25 mouse cellular contexts compared by ENCODE assay signal in the genomic region with DNA sequence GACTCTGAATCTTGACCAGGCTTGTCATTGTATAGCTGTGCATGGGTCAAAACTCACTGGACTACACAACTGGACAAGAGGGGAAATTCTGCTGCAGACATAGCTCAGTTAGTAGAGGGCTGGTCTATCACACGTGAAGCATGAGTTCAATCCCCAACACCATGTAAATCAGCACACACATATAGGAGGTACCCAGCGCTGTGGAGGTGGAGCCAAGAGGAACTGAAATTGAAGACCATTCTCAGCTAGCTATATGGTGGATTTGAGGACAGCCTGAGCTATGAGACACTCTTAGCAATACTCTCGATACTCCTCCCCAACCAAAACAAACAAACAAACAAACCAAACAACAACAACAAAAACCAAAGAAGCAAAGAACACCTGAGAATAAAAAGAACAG.
DNase-seq lines count a peak whose midpoint lies in the region; ATAC-seq and TF ChIP-seq lines count a peak whose summit lies in the region.
"Had no signal": no experiment of that assay in that cellular context is flagged by ENCODE, and none has a peak within 500 bp of the region (broad histone marks: within the 10 kb centered on the region; RNA-seq: fewer than 3 reads in every experiment).

No protein-coding gene starts in this region.

- in situ Hi-C loops in CH12.LX (cut with MboI; ENCODE audit: low pct_ligation_motif_present, low pct_unique_long_range_greater_than_20kb, low sequenced_read_pairs) = no loop called here

- no peak overlapping the region for H3K9ac ChIP-seq in CH12.LX (ENCODE audit: insufficient read depth, low read depth)
- H3K9ac ChIP-seq: embryonic facial prominence, embryonic 13.5 days; embryonic facial prominence, embryonic 15.5 days; forebrain, embryonic 12.5 days had no signal

- peaks cover 3% of the 10 kb centered on the region for H3K9me3 ChIP-seq in CH12.LX (replicated peaks; ENCODE audit: low read length)
- H3K9me3 ChIP-seq: embryonic facial prominence, embryonic 15.5 days; forebrain, embryonic 12.5 days had no signal

- no peak overlapping the region for H3K4me3 ChIP-seq in CH12.LX (replicated peaks in 1 of 3; ENCODE audit: low read depth in 2 of 3, low read length in 2 of 3, poor library complexity in 1 of 3)
- H3K4me3 ChIP-seq: embryonic facial prominence, embryonic 13.5 days; embryonic facial prominence, embryonic 15.5 days; erythroblast, embryonic 14.5 days; forebrain, embryonic 10.5 days; forebrain, embryonic 12.5 days had no signal

- ATAC-seq in megakaryocyte, adult 5-6 weeks (ENCODE audit: poor library complexity, severe bottlenecking) = peak; percentile 38; the same call in 1 of the 2 replicates
- no peak for ATAC-seq in frontal cortex, adult (ENCODE audit: low TSS enrichment)
- ATAC-seq: CD4-positive, CD25-positive, alpha-beta regulatory T cell, adult 4 months; forebrain, embryonic 14.5 days; forebrain, embryonic 16.5 days had no signal

- no peak for TF ChIP-seq RAD21 in CH12.LX (IDR thresholded peaks at IDR 0.05; ENCODE audit: low read depth, low read length)

- H3K27me3 ChIP-seq in CH12.LX (replicated peaks) = peaks cover 4% of the 10 kb centered on the region
- H3K27me3 ChIP-seq in splenic B cell, adult 2 months (ENCODE audit: control insufficient read depth, insufficient read depth, low read length, poor library complexity, severe bottlenecking) = no peaks in the 10 kb centered on the region

- TF ChIP-seq EP300 in CH12.LX (IDR thresholded peaks at IDR 0.05; ENCODE audit: low read length) = no peak

- no peak overlapping the region for H3K27ac ChIP-seq in CH12.LX (ENCODE audit: insufficient read depth, low read depth)
- H3K27ac ChIP-seq: embryonic facial prominence, embryonic 13.5 days; embryonic facial prominence, embryonic 15.5 days; forebrain, embryonic 10.5 days; forebrain, embryonic 12.5 days had no signal

- no peak for TF ChIP-seq POLR2A in CH12.LX (IDR thresholded peaks at IDR 0.05; ENCODE audit: low read depth, low read length)

- dilution Hi-C loops in CH12.LX (cut with MboI; ENCODE audit: extremely low pct_ligation_motif_present, extremely low pct_unique_long_range_greater_than_20kb, low sequenced_read_pairs) = no loop called here

- H3K36me3 ChIP-seq in CH12.LX (replicated peaks in 1 of 2; ENCODE audit: control insufficient read depth in 1 of 2, insufficient read depth in 1 of 2, low read length in 1 of 2) = no peaks in the 10 kb centered on the region
- no peaks in the 10 kb centered on the region for H3K36me3 ChIP-seq in splenic B cell, adult 2 months (ENCODE audit: control insufficient read depth, insufficient read depth, low read length, poor library complexity, severe bottlenecking)
- H3K36me3 ChIP-seq: embryonic facial prominence, embryonic 13.5 days; embryonic facial prominence, embryonic 15.5 days; forebrain, embryonic 10.5 days; forebrain, embryonic 12.5 days had no signal

- TF ChIP-seq CTCF in CH12.LX (conservative IDR thresholded peaks at IDR 0.05 in 1 of 2, IDR thresholded peaks at IDR 0.05 in 1 of 2; ENCODE audit: low read depth in 2 of 2, low read length in 2 of 2) = no peak

- peak; percentile 25 to 38 for DNase-seq in spleen, postnatal 36 days (ENCODE audit: low spot score in 2 of 2)
- no peak for DNase-seq in spleen, postnatal 4 days (ENCODE audit: low spot score in 2 of 2)
- no peak for DNase-seq in CH12.LX (ENCODE audit: extremely low read depth)
- DNase-seq in splenic B cell, adult 2 months (ENCODE audit: low read depth, low spot score) = peak; percentile 73
- DNase-seq in cerebellum, postnatal 14 days = no peak
- DNase-seq in adrenal gland, adult 2 months = no peak
- DNase-seq: adrenal gland, adult 8-10 months; adrenal gland, postnatal 14 days; adrenal gland, postnatal 36 days; cerebellum, adult 11-12 months; cerebellum, adult 2 months; cerebellum, adult 9-10 months; cerebellum, postnatal 10 days; cerebellum, postnatal 36 days; embryo, embryonic 11 days had no signal

- H3K4me2 ChIP-seq in CH12.LX (ENCODE audit: insufficient read depth, low read depth, poor library complexity, severe bottlenecking) = no peak overlapping the region
- H3K4me2 ChIP-seq: embryonic facial prominence, embryonic 13.5 days; embryonic facial prominence, embryonic 15.5 days; forebrain, embryonic 12.5 days had no signal

- no peaks in the 10 kb centered on the region for H3K79me2 ChIP-seq in CH12.LX (replicated peaks; ENCODE audit: control insufficient read depth, extremely low read depth, insufficient read depth, poor library complexity, severe bottlenecking)

- H3K4me1 ChIP-seq in CH12.LX (ENCODE audit: control insufficient read depth in 1 of 2, insufficient read depth in 2 of 2) = peaks cover 2 to 17% of the 10 kb centered on the region in 2 experiments; a peak in 3 of 4 replicates
- H3K4me1 ChIP-seq: embryonic facial prominence, embryonic 13.5 days; embryonic facial prominence, embryonic 15.5 days; forebrain, embryonic 12.5 days had no signal

TF ChIP-seq in CH12.LX, 34 proteins besides CTCF, POLR2A, EP300 and RAD21:
- TF ChIP-seq BHLHE40 (IDR thresholded peaks at IDR 0.05; ENCODE audit: low read depth, low read length) (peak; percentile 28; the same call in 1 of the 2 replicates), MXI1 (IDR thresholded peaks at IDR 0.05; ENCODE audit: low read depth, low read length) (no peak)
TF ChIP-seq in CH12.LX: peak in this region for 1.

Comparison
In these comparisons a context has a peak if more than half of its experiments do, and no peak if none do; other contexts are left out.
1. DNase-seq: peak in spleen, postnatal 36 days (2 of 2) and splenic B cell, adult 2 months (single experiment); none in spleen, postnatal 4 days (0 of 2), CH12.LX (single experiment), cerebellum, postnatal 14 days (0 of 2) and adrenal gland, adult 2 months (single experiment).